Mouse (Mus musculus) liver, postnatal 0 days (tissue): ENCODE measurements around the gene Kat2b. TPM values are rescaled to one million over a fixed set of nuclear protein-coding genes. Genes with fewer than 3 reads are reported as not detected.
A peak's percentile ranks its signal among the peaks of the same experiment; 100 is the strongest.

ENCODE experiments used
- ATAC-seq: fragments of 200-750 bp; cut with Nextera tagmentation; 2 replicates; pipeline ENCODE4 v1.8.0; 2017; ENCODE audit warnings: mild to moderate bottlenecking, moderate library complexity
- DNase-seq: peaks from one replicate; pipeline ENCODE4 v3.0.0-alpha.2; 2016
- H3K27ac ChIP-seq: fragments of 300-500 bp; sonication (generic); 2 replicates; pipeline ENCODE4 v1.5.1; 2014; ENCODE audit warnings: antibody characterized with exemption, moderate library complexity, mild to moderate bottlenecking, low read depth
- H3K27me3 ChIP-seq: fragments of 300-500 bp; sonication (generic); 2 replicates; pipeline ENCODE4 v1.6.1; 2014; ENCODE audit warnings: low read length, control low read depth, mixed read lengths; ENCODE audit not compliant: insufficient read depth
- H3K36me3 ChIP-seq: fragments of 300-500 bp; sonication (generic); replicated peaks from 2 replicates; pipeline ENCODE4 v1.6.1; 2014; ENCODE audit warnings: mild to moderate bottlenecking, control low read depth, low read length, moderate library complexity, mixed read lengths; ENCODE audit not compliant: insufficient read depth
- H3K4me1 ChIP-seq: fragments of 300-500 bp; sonication (generic); 2 replicates; pipeline ENCODE4 v1.6.1; 2014; ENCODE audit warnings: antibody characterized with exemption, mild to moderate bottlenecking, control low read depth; ENCODE audit not compliant: insufficient read depth
- H3K4me2 ChIP-seq: fragments of 300-500 bp; sonication (generic); 2 replicates; pipeline ENCODE4 v1.6.1; 2014; ENCODE audit warnings: low read depth, mild to moderate bottlenecking, low read length, moderate library complexity, mixed read lengths
- H3K4me3 ChIP-seq: fragments of 300-500 bp; sonication (generic); 2 replicates; pipeline ENCODE4 v1.5.1; 2014; ENCODE audit warnings: low read depth, low read length
- H3K9ac ChIP-seq: fragments of 300-500 bp; sonication (generic); replicated peaks from 2 replicates; pipeline ENCODE4 v1.6.1; 2014; ENCODE audit warnings: mild to moderate bottlenecking, moderate library complexity
- H3K9me3 ChIP-seq: fragments of 300-500 bp; sonication (generic); 2 replicates; pipeline ENCODE4 v1.6.1; 2016; ENCODE audit warnings: mild to moderate bottlenecking, control low read depth, low read length, mixed read lengths
- CTCF ChIP-seq: sonication (generic); IDR thresholded peaks from 2 replicates; pipeline ENCODE4 v1.5.1; 2016; ENCODE audit warnings: antibody characterized with exemption, low read depth
- EP300 ChIP-seq: IDR thresholded peaks from 2 replicates; pipeline ENCODE4 v1.6.1; 2016; ENCODE audit warnings: antibody characterized with exemption, low read depth, mild to moderate bottlenecking
- WGBS: fragments of 180-500 bp; shearing (Covaris S2); extraction: QIAGEN DNeasy Blood & Tissue Kit; methylation state at CpG from one replicate; pipeline ENCODE4 v1.1.7; 2014; ENCODE audit not compliant: insufficient replicate concordance; 5-methylcytosine and 5-hydroxymethylcytosine counted together
- polyA plus RNA-seq: library from polyadenylated mRNA; unstranded; fragments of >200 nt; fragmentation: Nextera tagmentation; extraction: Ambion mirVana; gene quantifications from 2 replicates; pipeline ENCODE4 v1.2.1, GENCODE M21; 2015

Kat2b gene
- polyA plus RNA-seq, 1 experiment from 2014 or later, result 6.2 TPM

DNA sequence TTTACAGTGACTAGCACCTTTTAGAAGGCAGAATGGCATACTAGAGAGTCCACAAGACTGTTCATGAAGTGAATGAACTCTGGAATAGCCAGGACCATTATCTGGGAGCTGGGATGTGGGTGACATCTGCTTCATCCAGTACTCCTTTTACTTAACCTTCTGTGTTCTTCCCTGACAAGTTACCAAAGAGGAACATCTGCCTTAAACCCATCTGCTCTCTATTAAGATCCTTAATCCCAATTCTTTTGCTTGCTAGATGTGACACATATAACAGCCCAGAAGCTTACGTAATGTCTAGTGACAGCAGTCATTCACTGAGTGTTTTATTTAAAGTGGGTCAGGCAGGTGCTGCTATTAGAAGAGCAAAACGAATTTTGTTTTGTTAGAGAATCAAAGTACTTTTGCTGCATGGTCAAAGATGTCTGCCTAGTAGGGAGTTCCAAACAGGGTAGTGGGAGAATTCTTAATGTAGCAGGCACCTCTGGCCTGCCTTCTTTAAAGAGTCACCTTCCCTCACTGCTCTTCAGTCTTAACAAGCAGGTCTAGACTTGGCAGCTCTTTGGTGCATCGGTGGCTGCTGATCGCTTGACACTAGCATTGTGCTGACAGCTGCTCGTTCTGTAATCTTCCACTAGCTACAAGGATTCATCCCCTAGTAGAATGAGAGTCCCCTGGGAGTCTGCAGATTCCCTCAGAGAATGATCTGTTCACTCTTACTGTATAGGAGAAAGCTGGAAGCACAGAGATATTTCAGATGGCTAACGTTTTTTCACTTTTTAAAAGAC, 94.6 kb downstream of the Kat2b start:
- H3K4me2 ChIP-seq, result no peak overlapping the region
- WGBS, result 81% methylated on average over 6 of the region's 6 CpGs

DNA sequence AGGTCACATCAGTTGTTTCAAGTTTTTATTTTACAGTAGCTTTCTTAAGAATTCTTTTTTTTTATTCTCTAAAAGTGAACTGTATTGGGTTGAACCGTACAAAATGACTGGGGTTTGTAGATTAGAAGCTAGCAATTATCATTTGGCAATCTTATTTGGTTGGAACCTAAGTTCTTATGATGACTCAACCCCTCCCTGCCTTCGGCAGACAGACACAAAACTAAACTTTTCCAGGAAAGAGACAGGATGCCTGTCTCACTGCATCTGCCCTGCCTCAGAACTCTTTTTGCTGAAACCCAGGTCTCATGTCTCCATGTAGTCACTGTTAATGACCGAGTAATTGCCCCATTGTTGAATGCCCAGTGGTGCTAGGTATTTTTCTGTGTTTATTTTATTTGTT, 97.6 kb downstream of the Kat2b start:
- 72% methylated on average over 3 of the region's 3 CpGs for WGBS
- H3K4me1 ChIP-seq, result no peaks in the 10 kb centered on the region
- DNase-seq (no peak), ATAC-seq (no peak)
- no peak for TF ChIP-seq EP300
- no peak overlapping the region for H3K4me3 ChIP-seq
- no peak overlapping the region for H3K9ac ChIP-seq
- H3K27me3 ChIP-seq, result no peaks in the 10 kb centered on the region
- no peak overlapping the region for H3K27ac ChIP-seq
- H3K9me3 ChIP-seq, result no peaks in the 10 kb centered on the region
- H3K36me3 ChIP-seq, result peaks cover 79% of the 10 kb centered on the region
- no peak overlapping the region for H3K4me2 ChIP-seq

More for the DNA sequence above, 94.6 kb downstream of the Kat2b start:
- no peak for TF ChIP-seq EP300
- no peak for TF ChIP-seq CTCF
- H3K9me3 ChIP-seq, result no peaks in the 10 kb centered on the region
- ATAC-seq (no peak), DNase-seq (no peak)
- H3K27ac ChIP-seq, result no peak overlapping the region
- H3K36me3 ChIP-seq, result peaks cover 76% of the 10 kb centered on the region
- no peaks in the 10 kb centered on the region for H3K27me3 ChIP-seq
- H3K9ac ChIP-seq, result no peak overlapping the region
- no peak overlapping the region for H3K4me3 ChIP-seq
- no peaks in the 10 kb centered on the region for H3K4me1 ChIP-seq

DNA sequence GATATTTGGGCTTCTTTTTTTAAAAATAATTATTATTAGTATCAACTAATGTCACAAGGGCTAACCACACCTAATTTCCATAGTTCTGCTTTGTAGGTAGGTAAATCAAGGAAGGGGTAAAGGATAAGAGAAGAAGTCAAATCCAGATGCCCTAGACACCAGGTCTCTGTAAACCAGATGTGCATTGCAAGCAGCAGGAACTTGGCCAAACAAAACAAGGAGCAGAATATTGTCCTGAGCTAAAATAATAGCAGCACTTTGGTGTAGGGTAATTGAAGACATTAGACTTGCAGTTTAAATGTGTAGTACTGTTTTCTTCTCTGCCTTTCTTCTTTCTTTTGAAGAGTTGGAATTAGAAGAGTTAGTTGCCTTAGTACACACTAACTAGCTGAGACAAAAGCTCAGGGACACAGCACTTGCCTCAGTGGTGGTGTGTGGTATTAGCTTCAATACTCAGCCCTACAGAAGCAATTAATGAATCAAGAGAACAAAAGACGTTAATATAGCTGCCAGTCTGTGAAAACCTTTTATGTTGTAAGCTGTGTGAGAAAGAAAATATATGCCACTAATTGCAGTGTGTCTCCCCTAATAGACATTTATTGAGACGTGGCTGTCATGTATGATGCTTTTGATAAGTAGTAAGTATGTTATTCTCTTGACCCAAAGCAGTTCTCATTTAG, 98.2 kb downstream of the Kat2b start:
- Histone ChIP-seq H3K36me3 (peaks cover 80% of the 10 kb centered on the region), H3K27ac (no peak overlapping the region), H3K4me2 (no peak overlapping the region), H3K4me3 (no peak overlapping the region), H3K9ac (no peak overlapping the region), H3K27me3 (no peaks in the 10 kb centered on the region), H3K4me1 (no peaks in the 10 kb centered on the region), H3K9me3 (no peaks in the 10 kb centered on the region)
- WGBS, result 80% methylated on average over 2 of the region's 2 CpGs
- DNase-seq (no peak), ATAC-seq (no peak)
- TF ChIP-seq CTCF, result no peak
- no peak for TF ChIP-seq EP300

DNA sequence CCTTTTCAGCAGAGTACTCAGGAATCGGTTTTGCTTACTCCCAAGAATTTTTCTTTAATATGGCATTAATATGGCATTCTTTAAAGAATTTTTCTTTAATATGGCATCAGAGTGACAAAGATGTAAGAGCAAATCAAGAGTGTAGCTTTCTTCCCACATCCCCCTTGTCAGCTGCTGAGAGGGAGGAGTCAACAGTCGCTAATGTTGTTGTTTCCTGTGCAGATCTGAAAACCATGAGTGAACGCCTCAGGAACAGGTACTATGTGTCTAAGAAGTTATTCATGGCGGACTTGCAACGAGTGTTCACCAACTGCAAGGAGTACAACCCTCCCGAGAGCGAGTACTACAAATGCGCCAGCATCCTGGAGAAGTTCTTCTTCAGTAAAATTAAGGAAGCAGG, 103.8 kb downstream of the Kat2b start:
- no peaks in the 10 kb centered on the region for H3K9me3 ChIP-seq
- H3K9ac ChIP-seq, result no peak overlapping the region
- 89% methylated on average over 8 of the region's 8 CpGs for WGBS
- H3K36me3 ChIP-seq, result peaks cover 64% of the 10 kb centered on the region
- no peak overlapping the region for H3K4me2 ChIP-seq
- no peaks in the 10 kb centered on the region for H3K27me3 ChIP-seq
- ATAC-seq (no peak), DNase-seq (no peak)
- H3K27ac ChIP-seq, result no peak overlapping the region
- H3K4me3 ChIP-seq, result no peak overlapping the region
- TF ChIP-seq CTCF (no peak), EP300 (no peak)
- no peaks in the 10 kb centered on the region for H3K4me1 ChIP-seq

DNA sequence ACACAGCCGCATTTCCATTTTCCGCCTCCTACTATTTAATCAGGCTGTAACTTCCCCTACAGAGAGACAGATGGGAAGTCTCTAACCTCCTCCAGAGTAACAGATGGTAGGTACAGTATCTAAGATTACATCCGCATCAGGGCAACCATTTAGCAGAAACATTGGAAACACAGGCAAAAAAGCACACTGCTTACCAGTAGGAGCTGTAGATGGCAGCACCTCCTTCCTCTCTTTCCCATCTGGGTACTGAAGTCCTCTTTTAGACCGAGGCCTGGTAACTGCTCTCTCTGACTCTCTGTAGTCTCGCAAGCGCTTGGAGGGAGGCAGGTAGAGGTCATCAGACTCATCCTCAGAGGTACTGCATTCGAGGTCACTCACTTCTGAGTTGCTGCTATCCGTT, 112.1 kb downstream of the Kat2b start:
- Histone ChIP-seq H3K9ac (no peak overlapping the region), H3K27ac (no peak overlapping the region), H3K27me3 (no peaks in the 10 kb centered on the region), H3K4me3 (no peak overlapping the region), H3K4me1 (no peaks in the 10 kb centered on the region), H3K36me3 (peaks cover 55% of the 10 kb centered on the region), H3K9me3 (no peaks in the 10 kb centered on the region), H3K4me2 (no peak overlapping the region)
- ATAC-seq (peak; percentile 68), DNase-seq (no peak)
- peak; percentile 22; the same call in 1 of the 2 replicates for TF ChIP-seq EP300
- TF ChIP-seq CTCF, result peak; percentile 50
- 78% methylated on average over 8 of the region's 8 CpGs for WGBS

DNA sequence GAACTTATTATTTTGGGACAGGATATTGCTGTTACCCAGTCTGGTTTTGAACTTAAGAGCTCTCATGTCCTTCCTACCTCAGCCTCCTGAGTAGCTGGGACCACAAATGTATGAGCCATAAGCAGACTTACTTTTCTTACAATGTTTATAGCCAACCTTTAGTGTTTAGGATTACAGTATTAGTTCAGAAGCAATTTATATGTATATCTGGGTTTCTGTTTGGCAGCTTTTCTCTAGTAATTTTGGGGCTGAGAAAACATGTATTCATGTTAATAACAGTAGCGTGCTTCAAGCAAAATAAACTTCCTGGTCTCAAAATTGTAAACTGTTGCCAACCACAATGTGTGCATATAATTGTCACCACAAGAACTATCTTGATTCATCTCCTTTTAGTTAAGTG, 121.7 kb downstream of the Kat2b start:
- peak overlapping the region; percentile 92 for H3K4me2 ChIP-seq
- H3K4me1 ChIP-seq, result peaks cover 5% of the 10 kb centered on the region
- H3K9me3 ChIP-seq, result no peaks in the 10 kb centered on the region
- H3K4me3 ChIP-seq, result peak overlapping the region; percentile 78
- no peak for DNase-seq
- peak overlapping the region; percentile 89 for H3K9ac ChIP-seq
- peaks cover 29% of the 10 kb centered on the region for H3K36me3 ChIP-seq
- no peaks in the 10 kb centered on the region for H3K27me3 ChIP-seq
- TF ChIP-seq CTCF (no peak), EP300 (no peak)
- H3K27ac ChIP-seq, result 0 out of 2 replicates have a peak overlapping the region, but pooled peaks have one; percentile 99
- ATAC-seq, result no peak
- WGBS, result 6% methylated on average over 1 of the region's 1 CpGs
